Mouse (Mus musculus): ENCODE results near the gene Hck. TPM values are rescaled to one million over a fixed set of nuclear protein-coding genes. Genes with fewer than 3 reads are reported as not detected.

The Hck gene
- total RNA-seq (2014; rRNA removed; ENCODE audit: low replicate concordance) (3.8 and 6.4 TPM in 2 replicates), polyA plus RNA-seq (2015; fragmentation: Nextera tagmentation; extraction: Ambion mirVana) (1.5 and 1.7 TPM in 2 replicates)

- no peak within 1 kb of the TSS for H3K9ac ChIP-seq (replicated peaks; ENCODE audit: low read depth, low read length)
- peak within 1 kb of the TSS; percentile 55 for H3K4me2 ChIP-seq (ENCODE audit: low read depth, low read length)
- no peak for TF ChIP-seq CTCF (IDR thresholded peaks at IDR 0.05; ENCODE audit: low read depth)
- TF ChIP-seq EP300 (IDR thresholded peaks at IDR 0.05; ENCODE audit: low read depth): no peak
- no peak within 1 kb of the TSS for H3K27ac ChIP-seq (ENCODE audit: low read depth)
- H3K4me1 ChIP-seq (ENCODE audit: control insufficient read depth, insufficient read depth): peaks cover 4% of the 10 kb centered on the region; the same call in 1 of the 2 replicates
- H3K36me3 ChIP-seq (replicated peaks; ENCODE audit: control insufficient read depth, insufficient read depth, low read length): no peaks in the 10 kb centered on the region
- ATAC-seq (ENCODE audit: insufficient read depth, low read depth) (no peak), DNase-seq (ENCODE audit: low spot score) (no peak)
- H3K4me3 ChIP-seq (ENCODE audit: low read depth, low read length): peak within 1 kb of the TSS; percentile 36
- WGBS: 3% methylated on average over 46 of the region's 52 CpGs
- no peaks in the 10 kb centered on the region for H3K9me3 ChIP-seq (replicated peaks; ENCODE audit: control insufficient read depth, low read length)
- peaks cover 43% of the 10 kb centered on the region for H3K27me3 ChIP-seq (ENCODE audit: control insufficient read depth, insufficient read depth, low read length)
These were observed at the start of gene Hck for GRCm38 (mm10) chr2:153108313-153109264. Gene Hck, plus strand, starts transcription at chr2:153108468.

- TF ChIP-seq CTCF (IDR thresholded peaks at IDR 0.05; ENCODE audit: low read depth) (no peak), EP300 (IDR thresholded peaks at IDR 0.05; ENCODE audit: low read depth) (no peak)
- Histone ChIP-seq H3K27me3 (ENCODE audit: control insufficient read depth, insufficient read depth, low read length) (no peaks in the 10 kb centered on the region), H3K4me2 (ENCODE audit: low read depth, low read length) (no peak overlapping the region), H3K9me3 (replicated peaks; ENCODE audit: control insufficient read depth, low read length) (no peaks in the 10 kb centered on the region), H3K27ac (ENCODE audit: low read depth) (no peak overlapping the region), H3K36me3 (replicated peaks; ENCODE audit: control insufficient read depth, insufficient read depth, low read length) (no peaks in the 10 kb centered on the region), H3K4me1 (ENCODE audit: control insufficient read depth, insufficient read depth) (no peaks in the 10 kb centered on the region), H3K4me3 (ENCODE audit: low read depth, low read length) (no peak overlapping the region), H3K9ac (replicated peaks; ENCODE audit: low read depth, low read length) (no peak overlapping the region)
- ATAC-seq (ENCODE audit: insufficient read depth, low read depth) (no peak), DNase-seq (ENCODE audit: low spot score) (no peak)
- 79% methylated on average over 7 of the region's 7 CpGs for WGBS
These were observed 48.1 kb upstream of the Hck start for GRCm38 (mm10) chr2:153060216-153060615.

GRCm38 (mm10) chr2:153063394-153063793 is 44.9 kb upstream of the Hck start:
- no peak for TF ChIP-seq EP300 (IDR thresholded peaks at IDR 0.05; ENCODE audit: low read depth)
- no peak for TF ChIP-seq CTCF (IDR thresholded peaks at IDR 0.05; ENCODE audit: low read depth)
- ATAC-seq (ENCODE audit: insufficient read depth, low read depth): no peak
- Histone ChIP-seq H3K9me3 (replicated peaks; ENCODE audit: control insufficient read depth, low read length) (no peaks in the 10 kb centered on the region), H3K4me2 (ENCODE audit: low read depth, low read length) (no peak overlapping the region), H3K4me3 (ENCODE audit: low read depth, low read length) (no peak overlapping the region), H3K27me3 (ENCODE audit: control insufficient read depth, insufficient read depth, low read length) (peaks cover 14% of the 10 kb centered on the region), H3K36me3 (replicated peaks; ENCODE audit: control insufficient read depth, insufficient read depth, low read length) (no peaks in the 10 kb centered on the region), H3K9ac (replicated peaks; ENCODE audit: low read depth, low read length) (no peak overlapping the region), H3K4me1 (ENCODE audit: control insufficient read depth, insufficient read depth) (0 out of 2 replicates have a peak, but pooled peaks cover 6% of the 10 kb centered on the region), H3K27ac (ENCODE audit: low read depth) (no peak overlapping the region)
- WGBS: 51% methylated on average over 3 of the region's 3 CpGs
- DNase-seq (ENCODE audit: low spot score): no peak

- H3K9ac ChIP-seq (replicated peaks; ENCODE audit: low read depth, low read length): no peak overlapping the region
- DNase-seq (ENCODE audit: low spot score): no peak
- H3K27ac ChIP-seq (ENCODE audit: low read depth): peak overlapping the region; percentile 70; the same call in 1 of the 2 replicates
- TF ChIP-seq EP300 (IDR thresholded peaks at IDR 0.05; ENCODE audit: low read depth) (no peak), CTCF (IDR thresholded peaks at IDR 0.05; ENCODE audit: low read depth) (no peak)
- H3K36me3 ChIP-seq (replicated peaks; ENCODE audit: control insufficient read depth, insufficient read depth, low read length): no peaks in the 10 kb centered on the region
- WGBS: 65% methylated on average over 9 of the region's 9 CpGs
- ATAC-seq (ENCODE audit: insufficient read depth, low read depth): no peak
- H3K4me3 ChIP-seq (ENCODE audit: low read depth, low read length): no peak overlapping the region
- H3K4me2 ChIP-seq (ENCODE audit: low read depth, low read length): 0 out of 2 replicates have a peak overlapping the region, but pooled peaks have one; percentile 15
- peaks cover 14% of the 10 kb centered on the region for H3K27me3 ChIP-seq (ENCODE audit: control insufficient read depth, insufficient read depth, low read length)
- H3K4me1 ChIP-seq (ENCODE audit: control insufficient read depth, insufficient read depth): 0 out of 2 replicates have a peak, but pooled peaks cover 6% of the 10 kb centered on the region
- H3K9me3 ChIP-seq (replicated peaks; ENCODE audit: control insufficient read depth, low read length): no peaks in the 10 kb centered on the region
These were observed 43.9 kb upstream of the Hck start for GRCm38 (mm10) chr2:153064190-153064970.
